Mouse (Mus musculus): ENCODE results near the gene H2afy.

DNA sequence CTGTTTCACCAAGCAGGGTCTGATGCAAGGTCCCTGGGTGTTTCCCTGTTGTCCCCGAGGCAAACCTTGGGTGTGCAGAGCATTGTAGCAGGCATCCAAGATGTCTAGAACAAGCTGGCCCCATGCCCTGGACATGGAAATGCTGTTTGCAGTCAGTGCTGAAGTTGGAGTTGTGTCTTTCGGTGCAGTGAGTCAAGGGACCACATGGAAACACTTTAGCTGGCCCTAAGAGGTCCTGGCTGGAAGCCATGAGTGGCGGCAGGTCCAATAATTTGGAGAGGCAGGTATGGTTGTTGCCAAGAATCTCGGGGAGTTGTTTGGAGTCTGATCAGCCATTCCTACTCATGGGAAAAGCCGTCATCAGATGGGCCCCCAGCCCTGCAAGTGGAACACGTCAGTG lies 27.6 kb upstream of the H2afy start:
- TF ChIP-seq CTCF (IDR thresholded peaks at IDR 0.05; ENCODE audit: extremely low read depth, insufficient read length, insufficient replicate concordance, low read depth, low read length) (no peak), POLR2A (IDR thresholded peaks at IDR 0.05; ENCODE audit: low read depth, low read length) (no peak)

All from small intestine, adult 2 months (tissue).